Mouse (Mus musculus): ENCODE data around the gene Fbxl17. TPM values are rescaled to one million over a fixed set of nuclear protein-coding genes. Genes with fewer than 3 reads are reported as not detected.

The Fbxl17 gene
- polyA plus RNA-seq, 1 experiment from 2014 or later: 12.0 TPM

DNA sequence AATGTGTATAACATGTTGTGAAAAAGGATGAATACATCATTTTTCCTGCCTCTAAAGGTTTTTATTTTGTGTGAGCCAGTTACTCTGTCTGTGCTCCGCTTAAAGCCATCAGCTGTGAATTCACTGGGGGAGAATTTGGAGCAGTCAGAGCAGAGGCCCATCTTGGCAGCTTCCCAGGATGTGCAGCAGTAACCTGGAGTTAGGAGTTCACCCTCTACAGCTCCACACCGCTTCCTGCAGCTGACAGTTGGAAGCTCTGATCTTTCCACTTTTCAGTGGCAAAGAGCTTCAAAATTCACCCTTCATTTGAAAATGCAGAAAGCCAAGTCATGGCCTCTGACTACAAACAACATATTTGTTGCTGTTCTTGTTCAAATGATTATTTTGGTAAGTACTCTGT lies 212.4 kb downstream of the Fbxl17 start:
- 43% methylated on average over 2 of the region's 2 CpGs for WGBS
- ATAC-seq (ENCODE audit: low FRiP score): no peak
- H3K27ac ChIP-seq: no peak overlapping the region

DNA sequence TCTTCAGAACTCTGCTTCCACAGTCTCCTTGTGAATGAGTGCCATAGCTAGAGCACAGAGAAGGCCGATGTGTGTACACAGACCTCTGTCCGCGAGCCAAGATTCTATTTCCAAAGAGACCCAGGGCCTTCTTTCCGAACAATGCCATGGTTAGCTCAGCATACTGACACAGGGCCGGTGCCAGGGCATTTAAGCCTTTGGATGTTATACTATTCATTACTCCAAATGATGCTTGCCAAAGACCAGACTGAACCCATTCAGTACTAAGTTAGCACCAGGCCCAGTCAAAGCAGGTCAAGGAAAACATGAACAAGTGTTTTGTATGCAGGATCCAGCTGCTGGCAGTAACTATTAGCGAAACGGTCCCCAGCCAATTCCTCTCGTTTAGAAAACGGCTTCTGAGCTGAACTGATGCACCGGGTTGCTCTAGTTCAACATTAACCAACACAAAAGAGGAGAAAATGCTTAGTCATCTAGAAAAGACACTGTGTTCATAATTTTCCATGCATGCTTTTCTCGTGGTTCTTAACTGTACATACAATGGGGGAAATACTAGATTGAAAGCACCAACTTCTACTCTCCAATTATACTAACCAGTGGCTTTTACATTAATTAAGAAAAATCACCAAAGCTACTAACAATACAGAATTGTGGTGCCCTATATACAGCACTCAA lies 214.4 kb downstream of the Fbxl17 start:
- H3K27ac ChIP-seq: peak overlapping the region; percentile 64; the same call in 1 of the 2 replicates
- ATAC-seq (ENCODE audit: low FRiP score): peak; percentile 87
- WGBS: 40% methylated on average over 11 of the region's 11 CpGs

More for the DNA sequence above, 212.4 kb downstream of the Fbxl17 start:
- H3K27me3 ChIP-seq: no peaks in the 10 kb centered on the region
- no peaks in the 10 kb centered on the region for H3K36me3 ChIP-seq
- no peaks in the 10 kb centered on the region for H3K9me3 ChIP-seq
- no peak overlapping the region for H3K9ac ChIP-seq
- H3K4me2 ChIP-seq: no peak overlapping the region
- peaks cover 21% of the 10 kb centered on the region for H3K4me1 ChIP-seq (replicated peaks)
- no peak overlapping the region for H3K4me3 ChIP-seq

DNA sequence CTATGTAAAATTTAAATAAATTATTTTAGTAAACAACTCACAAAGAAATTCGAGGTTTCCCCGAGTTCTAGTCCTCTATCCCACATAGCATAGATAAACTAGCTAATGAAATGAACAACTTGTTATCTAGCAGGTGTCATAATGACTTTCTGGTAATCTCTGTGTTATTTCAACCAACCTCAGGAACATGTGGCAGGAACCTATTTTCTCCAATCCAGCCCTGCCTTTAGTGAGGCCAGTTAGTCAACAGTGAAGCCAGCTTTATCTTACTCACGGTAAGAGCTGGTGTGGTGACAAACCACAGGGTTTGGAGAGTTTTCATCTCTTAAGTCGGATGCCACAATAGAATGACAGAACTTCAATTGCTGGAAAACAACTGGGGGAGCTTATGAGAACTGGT lies 215.7 kb downstream of the Fbxl17 start:
- ATAC-seq (ENCODE audit: low FRiP score): no peak
- H3K27me3 ChIP-seq: no peaks in the 10 kb centered on the region
- no peaks in the 10 kb centered on the region for H3K36me3 ChIP-seq
- no peak overlapping the region for H3K9ac ChIP-seq
- WGBS: 88% methylated on average over 4 of the region's 4 CpGs
- H3K4me2 ChIP-seq: no peak overlapping the region
- H3K4me1 ChIP-seq (replicated peaks): peaks cover 21% of the 10 kb centered on the region
- no peaks in the 10 kb centered on the region for H3K9me3 ChIP-seq
- no peak overlapping the region for H3K4me3 ChIP-seq
- H3K27ac ChIP-seq: no peak overlapping the region

More for the DNA sequence above, 214.4 kb downstream of the Fbxl17 start:
- Histone ChIP-seq H3K27me3 (no peaks in the 10 kb centered on the region), H3K9me3 (no peaks in the 10 kb centered on the region), H3K4me1 (replicated peaks) (peaks cover 21% of the 10 kb centered on the region), H3K4me3 (no peak overlapping the region), H3K4me2 (no peak overlapping the region), H3K36me3 (no peaks in the 10 kb centered on the region), H3K9ac (no peak overlapping the region)

DNA sequence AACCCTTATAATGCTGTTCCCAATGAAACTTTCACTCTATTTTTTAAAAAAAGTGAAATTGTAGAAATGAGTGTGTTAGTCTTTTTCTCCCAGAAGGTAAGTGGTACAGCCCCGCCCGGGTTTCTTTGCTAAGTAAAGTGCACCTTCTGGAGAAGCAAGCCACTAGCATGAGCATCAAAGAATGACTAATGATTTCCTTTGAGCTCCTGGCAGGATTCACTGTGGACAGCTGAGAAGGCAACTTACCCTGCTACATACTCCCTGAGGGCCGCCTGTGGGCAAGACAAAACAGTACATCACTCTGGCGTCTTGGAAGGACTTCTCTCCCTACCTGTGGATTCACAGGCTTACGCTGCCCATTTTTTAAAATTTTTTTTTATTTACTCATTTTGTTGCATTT lies 217.8 kb downstream of the Fbxl17 start:
- Histone ChIP-seq H3K4me1 (replicated peaks) (peaks cover 16% of the 10 kb centered on the region), H3K4me2 (no peak overlapping the region), H3K36me3 (no peaks in the 10 kb centered on the region), H3K9ac (no peak overlapping the region), H3K27ac (no peak overlapping the region), H3K27me3 (no peaks in the 10 kb centered on the region), H3K4me3 (no peak overlapping the region), H3K9me3 (no peaks in the 10 kb centered on the region)
- WGBS: 71% methylated on average over 5 of the region's 5 CpGs
- no peak for ATAC-seq (ENCODE audit: low FRiP score)

DNA sequence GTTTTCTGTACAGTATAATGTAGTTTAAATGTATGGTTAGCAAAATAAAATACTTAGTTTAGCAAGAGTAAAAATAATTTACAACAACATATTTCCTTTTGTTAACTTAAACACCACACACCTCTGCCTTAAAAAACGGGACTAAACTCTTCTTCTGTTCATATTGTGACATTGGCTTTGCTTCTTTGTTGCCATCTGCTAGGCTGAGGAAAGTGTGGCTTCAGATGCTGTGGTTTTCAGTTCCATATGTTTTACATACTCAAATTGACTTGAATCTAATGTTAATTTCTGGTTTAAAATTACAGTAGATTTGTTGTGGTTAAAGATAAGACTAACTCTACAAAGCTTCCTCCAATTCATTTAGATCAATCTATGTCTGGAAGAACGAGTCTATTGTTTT lies 218.8 kb downstream of the Fbxl17 start:
- no peak overlapping the region for H3K4me3 ChIP-seq

DNA sequence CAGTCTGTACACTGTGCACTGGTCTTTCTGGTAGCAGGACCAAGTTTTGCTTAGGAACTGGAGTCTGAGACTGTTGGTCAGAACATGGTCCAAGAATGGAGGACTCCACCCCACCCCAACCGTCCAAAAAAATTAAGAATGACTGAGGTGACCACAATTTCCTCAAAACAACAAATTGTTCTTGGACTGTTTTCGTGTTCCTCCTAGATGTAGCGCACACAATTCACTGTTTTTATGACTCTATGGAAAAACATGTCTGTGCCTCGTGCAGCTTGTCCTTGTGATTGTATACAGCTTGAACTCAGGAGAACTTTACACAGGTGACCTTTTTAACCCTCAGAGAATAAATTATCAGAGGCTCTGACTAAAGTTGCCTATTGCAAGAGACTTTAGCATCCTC lies 220.7 kb downstream of the Fbxl17 start:
- no peaks in the 10 kb centered on the region for H3K27me3 ChIP-seq
- no peak for ATAC-seq (ENCODE audit: low FRiP score)
- no peaks in the 10 kb centered on the region for H3K9me3 ChIP-seq
- no peaks in the 10 kb centered on the region for H3K4me1 ChIP-seq (replicated peaks)
- no peak overlapping the region for H3K9ac ChIP-seq
- WGBS: 77% methylated on average over 4 of the region's 4 CpGs
- no peak overlapping the region for H3K4me3 ChIP-seq
- no peak overlapping the region for H3K4me2 ChIP-seq
- H3K27ac ChIP-seq: no peak overlapping the region
- H3K36me3 ChIP-seq: no peaks in the 10 kb centered on the region

More for the DNA sequence above, 218.8 kb downstream of the Fbxl17 start:
- no peak for ATAC-seq (ENCODE audit: low FRiP score)
- Histone ChIP-seq H3K4me1 (replicated peaks) (peaks cover 13% of the 10 kb centered on the region), H3K4me2 (no peak overlapping the region), H3K9me3 (no peaks in the 10 kb centered on the region), H3K27ac (no peak overlapping the region), H3K27me3 (no peaks in the 10 kb centered on the region), H3K36me3 (no peaks in the 10 kb centered on the region), H3K9ac (no peak overlapping the region)
- WGBS: 83% methylated on average over 2 of the region's 2 CpGs

DNA sequence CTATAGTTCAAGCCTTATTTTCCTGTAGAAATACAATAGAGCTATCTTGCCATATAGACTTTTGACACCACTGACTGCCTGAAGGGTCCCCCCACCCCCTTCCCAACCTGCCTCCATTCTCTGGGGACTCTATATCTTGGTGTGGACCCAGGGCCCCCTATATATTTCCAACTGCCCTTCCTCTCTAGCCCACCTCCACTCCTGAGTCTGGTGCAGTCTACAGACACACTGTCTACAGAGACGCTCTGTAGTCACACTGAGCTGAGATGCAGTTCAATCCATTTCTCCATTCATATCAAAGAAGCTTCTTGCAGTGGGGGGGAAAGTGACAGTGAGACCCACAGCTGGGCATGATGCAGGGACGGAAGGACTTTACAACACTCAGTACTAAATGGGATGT lies 226.5 kb downstream of the Fbxl17 start:
- WGBS: 71% methylated on average over 2 of the region's 2 CpGs
- no peaks in the 10 kb centered on the region for H3K27me3 ChIP-seq
- peak; percentile 58; the same call in 1 of the 2 replicates for ATAC-seq (ENCODE audit: low FRiP score)

DNA sequence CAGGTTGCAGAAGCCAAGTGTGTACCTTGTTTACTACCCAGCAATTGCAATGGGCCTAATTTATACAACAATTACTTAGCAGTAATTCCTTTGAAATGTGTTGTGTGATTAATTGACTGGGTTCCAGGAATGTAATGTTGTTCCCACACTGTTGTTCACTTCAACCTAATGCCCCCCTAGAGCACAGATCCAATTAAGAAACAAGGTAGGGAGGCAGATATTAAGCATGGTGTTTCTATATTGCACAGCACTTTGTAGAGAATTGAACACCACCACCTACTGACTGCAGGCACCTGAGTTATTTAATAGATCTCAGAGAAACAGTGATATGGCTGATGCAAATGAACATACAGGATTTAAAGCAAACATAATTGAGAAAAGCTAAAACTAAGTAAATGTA lies 226.9 kb downstream of the Fbxl17 start:
- Histone ChIP-seq H3K4me3 (no peak overlapping the region), H3K27ac (no peak overlapping the region), H3K9ac (no peak overlapping the region), H3K36me3 (no peaks in the 10 kb centered on the region), H3K27me3 (no peaks in the 10 kb centered on the region), H3K9me3 (no peaks in the 10 kb centered on the region), H3K4me1 (replicated peaks) (peaks cover 4% of the 10 kb centered on the region), H3K4me2 (no peak overlapping the region)
- peak; percentile 57; the same call in 1 of the 2 replicates for ATAC-seq (ENCODE audit: low FRiP score)

More for the DNA sequence above, 226.5 kb downstream of the Fbxl17 start:
- H3K4me2 ChIP-seq: no peak overlapping the region
- no peak overlapping the region for H3K9ac ChIP-seq
- no peaks in the 10 kb centered on the region for H3K36me3 ChIP-seq
- no peak overlapping the region for H3K4me3 ChIP-seq
- peak overlapping the region; percentile 24 for H3K27ac ChIP-seq
- peaks cover 4% of the 10 kb centered on the region for H3K4me1 ChIP-seq (replicated peaks)
- H3K9me3 ChIP-seq: no peaks in the 10 kb centered on the region

DNA sequence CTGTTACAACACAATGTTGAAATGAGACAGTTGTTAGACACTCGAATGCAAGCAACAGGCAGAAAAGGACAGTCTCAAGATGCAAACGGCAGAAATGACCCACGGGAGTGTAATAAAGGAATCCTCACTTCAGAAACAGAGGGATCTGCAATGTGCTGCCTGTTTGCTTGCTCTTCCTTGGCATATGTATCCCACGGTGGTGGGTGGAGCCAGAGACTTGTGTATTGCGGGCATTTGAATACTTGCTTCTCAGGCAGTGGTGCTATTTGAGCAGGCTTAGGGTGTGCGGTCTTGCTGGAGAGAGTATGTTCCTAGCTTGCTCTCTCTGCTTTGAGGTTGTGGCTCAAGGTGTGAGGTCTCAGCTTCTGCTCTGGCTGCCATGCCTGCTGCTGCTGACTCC lies 228.8 kb downstream of the Fbxl17 start:
- Histone ChIP-seq H3K4me1 (replicated peaks) (peaks cover 4% of the 10 kb centered on the region), H3K36me3 (no peaks in the 10 kb centered on the region), H3K27me3 (no peaks in the 10 kb centered on the region), H3K9me3 (no peaks in the 10 kb centered on the region), H3K4me2 (no peak overlapping the region), H3K4me3 (no peak overlapping the region), H3K27ac (no peak overlapping the region), H3K9ac (no peak overlapping the region)
- WGBS: 76% methylated on average over 6 of the region's 6 CpGs
- ATAC-seq (ENCODE audit: low FRiP score): no peak

DNA sequence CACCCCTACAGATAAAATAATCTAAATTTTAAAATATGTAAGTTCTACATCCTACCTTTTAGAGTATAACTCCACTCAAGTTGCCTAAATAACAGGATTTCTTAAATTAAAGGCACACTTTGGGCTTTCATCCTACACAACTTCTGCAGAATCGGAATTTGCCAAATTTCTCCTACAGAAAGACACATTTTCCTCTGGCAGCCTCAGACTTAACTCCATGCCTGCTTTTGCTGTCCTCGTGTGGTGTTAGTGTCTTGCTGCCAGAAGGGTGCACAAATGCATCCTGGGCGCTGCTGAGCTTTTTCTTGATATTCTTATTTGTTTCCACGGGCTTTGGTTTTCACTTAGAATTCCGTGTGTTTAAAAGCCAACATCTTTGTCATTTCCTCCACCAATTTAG lies 229.3 kb downstream of the Fbxl17 start:
- Histone ChIP-seq H3K9me3 (no peaks in the 10 kb centered on the region), H3K36me3 (no peaks in the 10 kb centered on the region), H3K4me1 (replicated peaks) (peaks cover 4% of the 10 kb centered on the region), H3K27me3 (no peaks in the 10 kb centered on the region), H3K4me3 (no peak overlapping the region), H3K27ac (no peak overlapping the region), H3K9ac (no peak overlapping the region), H3K4me2 (no peak overlapping the region)
- WGBS: 90% methylated on average over 5 of the region's 5 CpGs
- no peak for ATAC-seq (ENCODE audit: low FRiP score)

DNA sequence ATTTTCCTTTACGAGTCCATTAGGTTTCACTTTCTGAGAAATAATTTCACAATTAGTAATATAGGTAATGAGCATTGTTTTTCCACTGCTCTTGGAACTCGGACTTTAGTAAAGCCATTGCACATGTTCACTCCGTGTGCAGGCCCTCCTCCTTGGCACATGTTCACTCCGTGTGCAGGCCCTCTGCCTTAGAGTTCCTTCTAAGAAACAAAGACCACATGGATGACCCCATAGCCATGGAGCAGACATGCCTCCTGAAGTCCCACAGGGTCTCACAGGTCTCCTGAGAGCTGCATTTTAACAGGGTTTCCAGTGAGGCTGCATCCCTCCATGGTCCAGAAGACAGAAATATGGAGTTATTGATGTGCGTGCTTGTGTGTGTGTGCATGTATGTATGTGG lies 237.1 kb downstream of the Fbxl17 start:
- no peaks in the 10 kb centered on the region for H3K4me1 ChIP-seq (replicated peaks)
- H3K36me3 ChIP-seq: no peaks in the 10 kb centered on the region
- H3K9ac ChIP-seq: no peak overlapping the region
- no peak overlapping the region for H3K4me3 ChIP-seq
- H3K9me3 ChIP-seq: no peaks in the 10 kb centered on the region
- H3K27ac ChIP-seq: no peak overlapping the region
- 88% methylated on average over 5 of the region's 5 CpGs for WGBS
- no peak for ATAC-seq (ENCODE audit: low FRiP score)
- no peak overlapping the region for H3K4me2 ChIP-seq
- no peaks in the 10 kb centered on the region for H3K27me3 ChIP-seq

DNA sequence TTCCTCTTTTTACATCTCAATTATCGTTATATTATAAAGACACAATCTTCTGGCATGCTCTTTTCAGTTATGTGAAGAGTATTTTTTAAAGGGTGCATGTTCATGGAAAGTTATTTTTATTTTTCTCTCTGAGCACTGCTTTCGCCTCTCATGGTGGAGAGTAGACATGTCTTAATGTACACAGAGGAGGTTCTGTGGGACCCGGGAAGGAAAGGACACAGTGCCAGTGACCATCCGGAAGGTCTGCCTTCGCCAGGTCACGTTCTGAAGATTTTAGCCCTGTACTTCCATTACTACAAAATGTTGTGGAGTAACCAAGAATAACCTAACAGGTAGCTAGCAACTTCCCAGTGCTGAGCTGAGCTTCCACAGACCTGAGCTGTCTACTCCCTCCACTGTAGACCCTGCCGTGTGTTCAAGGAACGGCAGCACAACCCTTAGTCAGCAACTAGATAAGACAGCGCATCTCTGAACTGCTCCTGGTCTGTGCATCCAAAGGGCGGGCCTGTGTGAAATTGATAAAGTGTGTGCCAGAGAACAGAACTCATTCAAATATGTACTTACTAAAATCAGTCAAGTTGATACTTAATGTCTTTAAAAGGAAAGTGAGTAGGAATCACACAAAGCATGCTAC lies 238.2 kb downstream of the Fbxl17 start:
- H3K4me1 ChIP-seq (replicated peaks): no peaks in the 10 kb centered on the region
- H3K27me3 ChIP-seq: no peaks in the 10 kb centered on the region
- H3K9me3 ChIP-seq: no peaks in the 10 kb centered on the region
- no peak overlapping the region for H3K4me3 ChIP-seq
- no peak overlapping the region for H3K4me2 ChIP-seq
- no peak overlapping the region for H3K9ac ChIP-seq
- no peak overlapping the region for H3K27ac ChIP-seq
- ATAC-seq (ENCODE audit: low FRiP score): no peak
- no peaks in the 10 kb centered on the region for H3K36me3 ChIP-seq
- 91% methylated on average over 10 of the region's 10 CpGs for WGBS

DNA sequence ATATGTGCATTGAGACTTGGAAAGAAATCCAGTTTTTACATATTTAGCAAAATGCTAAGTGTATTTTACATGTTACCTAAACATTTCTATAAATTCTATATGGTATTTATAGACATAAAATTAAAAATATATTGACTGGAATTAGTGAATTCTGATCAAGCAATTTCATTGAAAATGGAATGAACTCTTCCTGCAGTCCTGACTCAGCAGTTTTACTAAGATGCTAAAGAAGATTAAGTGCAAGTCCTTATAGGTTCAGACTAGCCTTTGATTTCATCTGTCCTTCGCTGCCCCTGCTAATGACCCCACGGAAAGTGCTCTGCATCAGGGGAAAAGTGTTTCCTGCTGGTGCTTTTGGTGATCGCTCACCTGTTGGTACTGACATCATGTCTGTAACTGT lies 240.7 kb downstream of the Fbxl17 start:
- H3K27ac ChIP-seq: no peak overlapping the region
- no peak for ATAC-seq (ENCODE audit: low FRiP score)

More for the DNA sequence above, 240.7 kb downstream of the Fbxl17 start:
- Histone ChIP-seq H3K36me3 (no peaks in the 10 kb centered on the region), H3K9ac (no peak overlapping the region), H3K4me1 (replicated peaks) (no peaks in the 10 kb centered on the region), H3K27me3 (no peaks in the 10 kb centered on the region), H3K4me2 (no peak overlapping the region), H3K4me3 (no peak overlapping the region), H3K9me3 (no peaks in the 10 kb centered on the region)
- 82% methylated on average over 3 of the region's 3 CpGs for WGBS

Data from hindbrain, embryonic 13.5 days (tissue).